ENCODE assay signal across 8 mouse cellular contexts in the genomic region with DNA sequence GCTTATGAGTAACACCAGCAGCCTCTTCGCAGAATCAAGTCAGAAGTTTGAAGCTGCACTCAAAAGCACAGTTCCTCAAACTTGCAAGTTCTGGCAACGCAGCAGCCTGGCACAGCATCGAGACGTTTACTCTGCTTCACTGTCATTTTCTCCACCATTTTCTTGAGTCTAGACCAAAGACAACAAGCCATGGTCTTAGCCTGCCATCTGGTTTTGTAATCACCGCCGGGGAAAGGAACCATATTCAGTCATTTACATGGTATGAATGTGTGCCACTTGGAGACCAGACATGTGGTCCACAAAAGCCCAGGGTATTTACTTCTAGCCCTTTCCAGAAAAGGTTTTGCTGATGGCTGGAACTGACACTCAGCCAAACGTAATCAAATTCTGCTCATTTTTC.
"Had no signal": no experiment of that assay in that cellular context is flagged by ENCODE, and none has a peak within 500 bp of the region (broad histone marks: within the 10 kb centered on the region; RNA-seq: fewer than 3 reads in every experiment).

No protein-coding gene starts in this region.

- ATAC-seq: lung, postnatal 0 days had no signal

- DNase-seq: kidney, postnatal 14 days; lung, adult 2 months; lung, postnatal 36 days; midbrain, embryonic 14.5 days; right cerebral cortex, adult 18-20 months; right cerebral cortex, postnatal 25 days; thymus, postnatal 4 days had no signal
